Mouse (Mus musculus): ENCODE results near the gene Yod1. TPM values are rescaled to one million over a fixed set of nuclear protein-coding genes. Genes with fewer than 3 reads are reported as not detected.

Gene Yod1
- polyA plus RNA-seq, 1 experiment from 2014 or later: 7.5 TPM

DNA sequence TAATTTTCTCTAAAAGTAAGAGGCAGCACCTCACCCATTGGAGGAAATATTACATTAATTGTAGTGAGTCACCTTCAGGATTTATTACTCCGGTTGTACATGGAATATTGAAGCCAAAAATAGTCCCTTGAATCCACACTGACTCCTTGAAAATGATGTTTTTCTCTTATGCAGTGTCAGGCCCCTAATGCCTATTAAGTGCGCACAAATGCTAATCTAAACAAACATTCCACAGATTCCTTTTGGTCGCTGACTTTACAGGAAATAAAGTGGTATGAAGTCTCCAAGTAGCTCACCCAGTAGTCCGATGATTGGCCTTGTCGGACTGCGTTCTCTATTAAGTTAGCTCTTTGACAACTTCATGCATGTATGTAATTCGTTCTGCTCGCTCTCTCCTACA is 17.7 kb downstream of the Yod1 start:
- Histone ChIP-seq H3K27me3 (ENCODE audit: control insufficient read depth, insufficient read depth, low read length) (no peaks in the 10 kb centered on the region), H3K27ac (replicated peaks; ENCODE audit: low read depth, low read length) (no peak overlapping the region), H3K4me1 (ENCODE audit: control insufficient read depth, insufficient read depth, low read length) (no peaks in the 10 kb centered on the region), H3K36me3 (replicated peaks; ENCODE audit: control insufficient read depth, insufficient read depth, low read depth, low read length) (no peaks in the 10 kb centered on the region), H3K4me3 (ENCODE audit: low read depth, low read length) (no peak overlapping the region), H3K9me3 (replicated peaks; ENCODE audit: control insufficient read depth, low read length) (no peaks in the 10 kb centered on the region), H3K4me2 (ENCODE audit: low read depth, low read length) (no peak overlapping the region), H3K9ac (replicated peaks; ENCODE audit: low read length) (no peak overlapping the region)
- WGBS: 75% methylated on average over 8 of the region's 8 CpGs
- DNase-seq (ENCODE audit: low spot score) (no peak), ATAC-seq (replicated peaks; ENCODE audit: insufficient number of reproducible peaks, low FRiP score, low TSS enrichment, low read depth) (no peak)

DNA sequence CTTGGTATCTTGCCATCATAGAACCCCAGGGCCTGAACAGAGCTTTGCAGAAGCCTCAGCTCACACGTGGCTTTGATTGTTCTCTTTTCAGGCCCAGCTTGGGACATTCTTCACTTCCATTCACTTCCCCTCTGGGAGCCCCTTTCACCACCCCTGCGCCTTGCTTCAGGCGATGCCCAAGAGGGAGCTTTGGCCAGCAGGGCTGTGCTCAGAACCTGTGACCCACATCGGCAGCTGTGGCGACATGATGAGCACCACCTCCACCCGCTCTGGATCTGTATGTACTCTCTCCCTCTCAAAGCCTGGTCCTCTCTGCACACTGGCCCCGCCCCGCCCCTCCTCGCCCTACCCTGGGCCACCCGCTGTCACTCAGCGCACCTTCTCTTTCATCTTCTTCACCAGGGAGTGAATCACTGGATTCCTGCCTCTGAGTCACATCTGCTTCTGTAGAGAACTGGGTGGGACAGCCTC is 20.3 kb downstream of the Yod1 start:
- Histone ChIP-seq H3K27me3 (ENCODE audit: control insufficient read depth, insufficient read depth, low read length) (no peaks in the 10 kb centered on the region), H3K36me3 (replicated peaks; ENCODE audit: control insufficient read depth, insufficient read depth, low read depth, low read length) (no peaks in the 10 kb centered on the region), H3K9ac (replicated peaks; ENCODE audit: low read length) (no peak overlapping the region), H3K9me3 (replicated peaks; ENCODE audit: control insufficient read depth, low read length) (no peaks in the 10 kb centered on the region), H3K4me2 (ENCODE audit: low read depth, low read length) (no peak overlapping the region), H3K4me3 (ENCODE audit: low read depth, low read length) (no peak overlapping the region), H3K4me1 (ENCODE audit: control insufficient read depth, insufficient read depth, low read length) (no peaks in the 10 kb centered on the region), H3K27ac (replicated peaks; ENCODE audit: low read depth, low read length) (no peak overlapping the region)
- DNase-seq (ENCODE audit: low spot score): no peak
- ATAC-seq (replicated peaks; ENCODE audit: insufficient number of reproducible peaks, low FRiP score, low TSS enrichment, low read depth): no peak
- WGBS: 27% methylated on average over 11 of the region's 11 CpGs

DNA sequence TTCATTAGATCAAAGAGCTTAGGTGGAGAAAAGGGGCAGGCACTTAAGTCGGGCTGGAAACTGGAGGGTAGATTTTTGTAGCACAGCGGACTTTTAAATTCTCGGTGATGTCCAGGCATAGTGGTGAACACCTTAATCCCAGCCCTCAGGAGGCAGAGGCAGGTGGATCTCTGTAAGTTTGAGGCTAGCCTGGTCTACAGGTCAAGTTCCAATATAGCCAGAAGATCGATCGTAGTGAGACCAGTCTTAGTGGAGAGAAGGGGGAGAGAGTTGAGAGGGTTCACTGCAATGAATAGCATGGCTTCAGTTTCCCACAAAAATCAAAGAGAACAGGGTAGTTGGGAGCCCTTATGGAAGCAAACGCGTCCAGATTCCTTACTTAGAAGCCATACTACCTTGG is 20.8 kb downstream of the Yod1 start:
- WGBS: 90% methylated on average over 7 of the region's 7 CpGs
- no peak overlapping the region for H3K4me2 ChIP-seq (ENCODE audit: low read depth, low read length)
- no peaks in the 10 kb centered on the region for H3K9me3 ChIP-seq (replicated peaks; ENCODE audit: control insufficient read depth, low read length)
- no peaks in the 10 kb centered on the region for H3K4me1 ChIP-seq (ENCODE audit: control insufficient read depth, insufficient read depth, low read length)
- DNase-seq (ENCODE audit: low spot score) (no peak), ATAC-seq (replicated peaks; ENCODE audit: insufficient number of reproducible peaks, low FRiP score, low TSS enrichment, low read depth) (no peak)
- H3K27me3 ChIP-seq (ENCODE audit: control insufficient read depth, insufficient read depth, low read length): no peaks in the 10 kb centered on the region
- H3K27ac ChIP-seq (replicated peaks; ENCODE audit: low read depth, low read length): no peak overlapping the region
- H3K36me3 ChIP-seq (replicated peaks; ENCODE audit: control insufficient read depth, insufficient read depth, low read depth, low read length): no peaks in the 10 kb centered on the region
- no peak overlapping the region for H3K9ac ChIP-seq (replicated peaks; ENCODE audit: low read length)
- H3K4me3 ChIP-seq (ENCODE audit: low read depth, low read length): no peak overlapping the region

DNA sequence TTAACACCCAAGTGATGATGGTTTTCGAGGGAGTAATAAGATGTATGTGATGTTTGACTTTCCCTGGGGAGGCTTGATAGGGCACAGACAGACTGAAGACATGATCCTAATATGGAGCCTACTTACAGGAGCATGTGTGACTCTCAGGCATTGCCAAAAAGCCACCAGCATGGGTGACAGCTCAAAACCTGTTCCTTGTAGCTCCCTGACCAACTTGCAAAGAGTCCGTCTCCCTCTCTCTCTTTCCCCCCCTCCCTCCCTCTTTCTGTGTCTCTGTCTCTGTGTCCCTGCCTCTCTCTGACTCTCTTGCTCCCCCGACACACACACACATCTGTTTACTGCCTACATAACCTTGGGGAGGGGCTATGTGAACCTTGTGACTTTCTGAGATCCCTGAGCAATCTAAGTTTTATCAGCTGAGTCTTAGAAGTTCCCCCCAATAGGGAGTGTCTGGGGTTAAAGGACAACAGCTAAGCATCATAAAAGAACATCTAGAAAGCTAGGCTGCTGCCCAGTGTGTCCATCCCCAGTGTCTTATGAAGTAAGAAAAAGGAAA is 21.5 kb downstream of the Yod1 start:
- H3K4me3 ChIP-seq (ENCODE audit: low read depth, low read length): no peak overlapping the region
- WGBS: 81% methylated on average over 3 of the region's 3 CpGs
- no peak for DNase-seq (ENCODE audit: low spot score)

DNA sequence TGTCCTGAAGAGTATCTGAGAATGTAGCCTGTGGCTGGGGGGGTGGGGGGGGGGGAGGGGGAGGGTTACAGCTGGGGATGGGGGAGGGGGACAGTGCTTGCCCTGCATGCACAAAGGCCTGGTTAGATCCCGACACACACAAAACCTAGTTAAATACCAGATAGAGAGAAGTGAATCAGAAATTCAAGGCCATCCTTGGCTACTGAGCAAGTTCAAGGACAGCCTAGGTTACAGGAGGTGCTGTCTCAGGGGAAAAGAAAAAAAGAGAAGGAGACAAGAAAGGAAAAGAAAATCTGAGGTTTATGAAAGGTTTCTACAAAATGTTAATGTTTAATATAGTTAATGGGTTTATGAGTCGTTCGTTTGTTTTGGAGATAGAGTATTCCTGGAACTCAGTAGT is 22.5 kb downstream of the Yod1 start:
- DNase-seq (ENCODE audit: low spot score) (no peak), ATAC-seq (replicated peaks; ENCODE audit: insufficient number of reproducible peaks, low FRiP score, low TSS enrichment, low read depth) (no peak)
- no peaks in the 10 kb centered on the region for H3K27me3 ChIP-seq (ENCODE audit: control insufficient read depth, insufficient read depth, low read length)
- no peak overlapping the region for H3K4me3 ChIP-seq (ENCODE audit: low read depth, low read length)
- no peak overlapping the region for H3K9ac ChIP-seq (replicated peaks; ENCODE audit: low read length)
- H3K36me3 ChIP-seq (replicated peaks; ENCODE audit: control insufficient read depth, insufficient read depth, low read depth, low read length): no peaks in the 10 kb centered on the region
- WGBS: 83% methylated on average over 3 of the region's 3 CpGs
- H3K4me1 ChIP-seq (ENCODE audit: control insufficient read depth, insufficient read depth, low read length): no peaks in the 10 kb centered on the region
- H3K4me2 ChIP-seq (ENCODE audit: low read depth, low read length): no peak overlapping the region
- H3K27ac ChIP-seq (replicated peaks; ENCODE audit: low read depth, low read length): no peak overlapping the region
- H3K9me3 ChIP-seq (replicated peaks; ENCODE audit: control insufficient read depth, low read length): no peaks in the 10 kb centered on the region

More for the DNA sequence above, 21.5 kb downstream of the Yod1 start:
- Histone ChIP-seq H3K9me3 (replicated peaks; ENCODE audit: control insufficient read depth, low read length) (no peaks in the 10 kb centered on the region), H3K9ac (replicated peaks; ENCODE audit: low read length) (no peak overlapping the region), H3K4me1 (ENCODE audit: control insufficient read depth, insufficient read depth, low read length) (no peaks in the 10 kb centered on the region), H3K27me3 (ENCODE audit: control insufficient read depth, insufficient read depth, low read length) (no peaks in the 10 kb centered on the region), H3K36me3 (replicated peaks; ENCODE audit: control insufficient read depth, insufficient read depth, low read depth, low read length) (no peaks in the 10 kb centered on the region), H3K4me2 (ENCODE audit: low read depth, low read length) (no peak overlapping the region), H3K27ac (replicated peaks; ENCODE audit: low read depth, low read length) (no peak overlapping the region)
- ATAC-seq (replicated peaks; ENCODE audit: insufficient number of reproducible peaks, low FRiP score, low TSS enrichment, low read depth): no peak

DNA sequence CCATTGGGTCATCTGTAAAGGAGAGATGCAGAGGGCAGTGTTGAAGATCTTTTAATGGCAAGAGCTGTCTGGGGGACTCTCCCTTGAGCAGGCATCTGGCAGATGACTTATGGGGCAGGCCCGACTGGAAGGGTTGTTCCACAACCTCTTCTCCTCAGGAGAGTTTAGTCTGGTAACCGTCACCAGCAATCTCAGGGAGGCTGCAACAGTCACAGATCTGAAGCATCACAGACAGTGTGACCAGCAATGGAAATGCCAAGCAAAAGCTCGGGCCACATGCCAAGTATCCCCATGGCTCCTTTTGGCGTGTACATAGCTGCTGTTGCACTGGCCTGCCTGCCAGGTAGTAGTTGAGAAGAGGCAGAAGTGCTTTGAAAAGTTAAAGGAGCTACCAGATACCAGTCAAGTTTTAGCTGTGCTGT is 23.1 kb downstream of the Yod1 start:
- no peaks in the 10 kb centered on the region for H3K4me1 ChIP-seq (ENCODE audit: control insufficient read depth, insufficient read depth, low read length)
- no peak overlapping the region for H3K9ac ChIP-seq (replicated peaks; ENCODE audit: low read length)
- WGBS: 78% methylated on average over 4 of the region's 4 CpGs
- DNase-seq (ENCODE audit: low spot score): no peak
- H3K9me3 ChIP-seq (replicated peaks; ENCODE audit: control insufficient read depth, low read length): no peaks in the 10 kb centered on the region
- no peak overlapping the region for H3K27ac ChIP-seq (replicated peaks; ENCODE audit: low read depth, low read length)
- no peak for ATAC-seq (replicated peaks; ENCODE audit: insufficient number of reproducible peaks, low FRiP score, low TSS enrichment, low read depth)
- H3K36me3 ChIP-seq (replicated peaks; ENCODE audit: control insufficient read depth, insufficient read depth, low read depth, low read length): no peaks in the 10 kb centered on the region
- H3K4me2 ChIP-seq (ENCODE audit: low read depth, low read length): no peak overlapping the region
- H3K4me3 ChIP-seq (ENCODE audit: low read depth, low read length): no peak overlapping the region
- H3K27me3 ChIP-seq (ENCODE audit: control insufficient read depth, insufficient read depth, low read length): no peaks in the 10 kb centered on the region

DNA sequence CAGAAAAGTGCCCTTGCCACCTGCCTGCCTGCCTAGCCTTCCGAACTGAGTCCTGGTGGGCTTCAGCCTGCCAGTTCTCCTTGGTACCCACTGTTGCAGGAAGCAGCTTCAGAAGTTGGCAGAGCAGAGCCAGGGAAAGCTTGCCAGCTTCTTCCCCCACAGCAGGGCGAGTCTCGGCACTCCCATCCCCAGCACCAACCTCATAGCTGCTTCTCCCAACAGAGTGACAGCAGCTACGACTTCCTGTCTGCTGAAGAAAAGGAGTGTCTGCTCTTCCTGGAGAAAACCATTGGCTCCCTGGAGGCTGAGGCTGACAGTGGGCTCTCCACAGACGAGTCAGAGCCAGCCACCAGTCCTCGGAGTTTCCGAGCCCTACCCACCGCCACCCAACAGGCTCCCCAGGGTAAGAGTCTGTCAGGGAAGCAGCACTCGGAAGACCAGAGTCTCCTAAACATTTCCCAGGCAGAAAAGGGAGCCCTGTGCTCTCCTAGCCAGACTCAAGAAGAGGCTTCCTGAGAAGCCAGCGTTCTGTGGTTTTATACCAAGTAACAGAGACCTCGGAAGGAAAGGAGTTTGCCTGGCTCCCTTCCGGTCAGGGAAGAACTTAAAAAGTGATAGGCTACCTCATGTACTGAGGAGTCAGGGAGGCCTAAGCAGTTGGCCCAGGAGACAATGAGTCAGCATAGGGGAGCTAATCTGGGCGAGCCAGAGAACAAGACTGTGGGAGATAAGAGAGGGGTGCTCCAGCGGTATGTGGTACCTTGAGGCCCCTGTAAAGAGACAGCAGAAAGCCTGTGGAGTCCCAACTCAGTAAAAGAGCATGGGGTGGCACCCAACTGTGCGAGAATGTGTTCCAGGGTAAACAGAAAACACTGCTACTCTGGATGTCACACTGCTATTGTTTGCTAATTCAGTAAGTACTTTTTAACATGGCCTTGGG is 23.9 kb downstream of the Yod1 start:
- 53% methylated on average over 15 of the region's 15 CpGs for WGBS
- H3K4me1 ChIP-seq (ENCODE audit: control insufficient read depth, insufficient read depth, low read length): no peaks in the 10 kb centered on the region
- no peak for DNase-seq (ENCODE audit: low spot score)
- no peaks in the 10 kb centered on the region for H3K36me3 ChIP-seq (replicated peaks; ENCODE audit: control insufficient read depth, insufficient read depth, low read depth, low read length)
- no peak overlapping the region for H3K4me2 ChIP-seq (ENCODE audit: low read depth, low read length)
- no peaks in the 10 kb centered on the region for H3K9me3 ChIP-seq (replicated peaks; ENCODE audit: control insufficient read depth, low read length)
- ATAC-seq (replicated peaks; ENCODE audit: insufficient number of reproducible peaks, low FRiP score, low TSS enrichment, low read depth): 0 out of 2 replicates have a peak, but pooled peaks have one; percentile 51
- no peak overlapping the region for H3K9ac ChIP-seq (replicated peaks; ENCODE audit: low read length)
- no peaks in the 10 kb centered on the region for H3K27me3 ChIP-seq (ENCODE audit: control insufficient read depth, insufficient read depth, low read length)
- no peak overlapping the region for H3K27ac ChIP-seq (replicated peaks; ENCODE audit: low read depth, low read length)
- no peak overlapping the region for H3K4me3 ChIP-seq (ENCODE audit: low read depth, low read length)

DNA sequence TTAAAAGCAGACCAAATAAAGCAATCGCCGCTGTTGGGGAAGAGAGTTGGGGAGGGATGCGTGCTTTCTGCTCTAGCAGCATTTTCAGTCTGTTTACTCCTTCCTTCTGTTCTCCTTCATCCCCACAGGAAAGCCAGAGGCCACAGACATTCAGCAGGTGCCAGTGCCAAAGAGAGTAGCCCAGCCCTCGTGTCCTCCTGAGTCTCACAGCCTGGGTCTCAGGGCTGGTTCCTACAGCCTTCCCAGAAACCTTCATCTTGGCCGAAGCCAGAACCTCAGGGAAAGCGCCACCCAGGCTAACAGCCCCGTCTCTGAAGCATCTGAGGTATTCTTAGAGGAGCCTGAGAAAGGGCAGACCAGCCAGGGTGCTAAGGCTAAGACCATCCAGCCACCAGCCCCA is 25.1 kb downstream of the Yod1 start:
- Histone ChIP-seq H3K4me3 (ENCODE audit: low read depth, low read length) (no peak overlapping the region), H3K27ac (replicated peaks; ENCODE audit: low read depth, low read length) (no peak overlapping the region), H3K4me1 (ENCODE audit: control insufficient read depth, insufficient read depth, low read length) (no peaks in the 10 kb centered on the region), H3K36me3 (replicated peaks; ENCODE audit: control insufficient read depth, insufficient read depth, low read depth, low read length) (no peaks in the 10 kb centered on the region), H3K4me2 (ENCODE audit: low read depth, low read length) (no peak overlapping the region), H3K9me3 (replicated peaks; ENCODE audit: control insufficient read depth, low read length) (no peaks in the 10 kb centered on the region), H3K27me3 (ENCODE audit: control insufficient read depth, insufficient read depth, low read length) (no peaks in the 10 kb centered on the region), H3K9ac (replicated peaks; ENCODE audit: low read length) (no peak overlapping the region)
- ATAC-seq (replicated peaks; ENCODE audit: insufficient number of reproducible peaks, low FRiP score, low TSS enrichment, low read depth): no peak
- DNase-seq (ENCODE audit: low spot score): no peak
- 87% methylated on average over 7 of the region's 7 CpGs for WGBS

Data from embryonic facial prominence, embryonic 11.5 days (tissue).